Mouse (Mus musculus) heart, postnatal 0 days (tissue): ENCODE measurements at regions not wholly inside any gene's neighbourhood (a gene's known extent, or its start where the extent isn't known, plus 50 kb on each side); places are given as distances from the start of the nearest gene placed in this dataset.

Experiments
- CTCF ChIP-seq: IDR thresholded peaks from 2 replicates; pipeline ENCODE4 v1.5.1; 2016; ENCODE audit warnings: antibody characterized with exemption, control low read depth, low read depth
- EP300 ChIP-seq: IDR thresholded peaks from 2 replicates; pipeline ENCODE4 v1.6.1; 2016; ENCODE audit warnings: antibody characterized with exemption, low read depth

DNA sequence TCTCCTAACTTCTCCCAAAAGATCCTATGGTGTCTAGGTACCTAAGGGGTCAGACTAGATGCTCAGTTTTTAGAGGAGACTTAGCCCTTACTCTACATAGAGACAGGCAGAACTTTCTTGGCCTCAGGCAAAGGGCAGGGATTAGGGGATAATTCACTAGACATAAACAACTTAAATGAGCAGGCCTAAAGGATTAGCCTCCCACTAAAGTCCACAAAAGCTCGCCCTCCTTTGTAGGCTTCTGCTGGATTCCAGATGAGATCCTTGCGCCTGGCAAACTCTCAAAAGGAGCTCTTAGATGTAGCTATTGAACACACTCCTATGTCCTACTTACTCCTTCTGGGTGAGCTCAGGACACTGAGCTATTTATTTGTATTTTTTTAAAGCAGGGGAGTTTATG lies 509.9 kb upstream of the Plxna2 start:
- no peak for TF ChIP-seq EP300
- TF ChIP-seq CTCF, result no peak
